In the genomic region with DNA sequence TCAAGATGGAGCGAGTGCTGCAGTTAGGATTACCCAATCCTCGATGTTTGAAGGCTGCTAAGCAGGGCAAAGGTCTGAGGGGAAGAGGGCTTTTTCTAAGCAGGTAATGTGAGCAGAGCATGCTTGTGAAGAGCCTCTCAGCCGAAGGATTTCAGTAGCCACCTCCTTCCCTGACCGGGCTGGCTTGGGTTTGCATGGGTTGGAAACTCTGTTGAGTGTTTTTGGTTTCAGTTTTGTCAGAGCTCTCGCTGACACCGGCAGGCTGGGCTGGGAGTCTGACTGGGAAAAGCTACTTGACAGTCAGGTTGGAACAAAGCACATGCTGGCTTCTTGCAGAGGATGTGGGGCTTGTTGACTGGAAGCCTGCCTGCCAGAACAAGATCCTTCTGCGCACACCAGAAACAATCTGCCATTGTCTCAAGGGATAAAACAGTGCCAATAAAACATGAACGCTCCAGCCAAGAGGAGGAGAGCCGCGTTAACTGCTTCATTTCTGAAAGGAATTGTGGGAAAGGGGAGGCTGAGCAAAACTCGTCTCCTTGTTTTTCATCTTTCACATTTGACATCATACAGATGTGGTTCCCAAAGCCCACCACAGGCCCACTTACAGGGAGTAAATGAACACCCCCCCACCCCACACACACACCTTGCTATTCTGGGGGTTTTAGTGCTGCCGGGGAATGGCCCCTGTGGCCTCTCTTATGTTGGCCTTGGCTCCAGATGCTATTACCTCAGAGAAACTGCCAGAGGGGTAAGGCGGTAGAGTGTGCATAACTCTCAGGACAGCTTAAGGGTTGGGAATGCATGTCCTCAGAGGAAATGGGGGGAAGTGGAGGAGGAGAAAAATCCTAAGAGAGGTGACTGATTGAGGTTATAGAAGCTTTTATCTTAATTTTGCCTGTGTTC, we compare ENCODE assay signal across 8 mouse cellular contexts.
A peak's percentile ranks its signal among the peaks of the same experiment; 100 is the strongest.
DNase-seq lines count a peak whose midpoint lies in the region; ATAC-seq and TF ChIP-seq lines count a peak whose summit lies in the region.

No protein-coding gene starts in this region.

- peak; percentile 89 for ATAC-seq in embryonic facial prominence, embryonic 15.5 days (ENCODE audit: insufficient number of reproducible peaks, low FRiP score, low TSS enrichment, low read depth)

- peak overlapping the region; percentile 94 for H3K27ac ChIP-seq in embryonic facial prominence, embryonic 15.5 days (replicated peaks)
- peak overlapping the region; percentile 34; the same call in 1 of the 2 replicates for H3K27ac ChIP-seq in kidney, adult 2 months (ENCODE audit: insufficient read depth, low read depth, low read length)

- no peaks in the 10 kb centered on the region for H3K36me3 ChIP-seq in embryonic facial prominence, embryonic 15.5 days
- H3K36me3 ChIP-seq in kidney, adult 2 months (ENCODE audit: control insufficient read depth, insufficient read depth, low read length) = no peaks in the 10 kb centered on the region

- no peaks in the 10 kb centered on the region for H3K27me3 ChIP-seq in embryonic facial prominence, embryonic 15.5 days
- no peaks in the 10 kb centered on the region for H3K27me3 ChIP-seq in kidney, adult 2 months (replicated peaks; ENCODE audit: control insufficient read depth, insufficient read depth, low read length)

- H3K4me2 ChIP-seq in embryonic facial prominence, embryonic 15.5 days (replicated peaks) = peak overlapping the region; percentile 52

- no peak for TF ChIP-seq CTCF in kidney, adult 2 months (conservative IDR thresholded peaks at IDR 0.05; ENCODE audit: insufficient read depth, insufficient read length, low read depth, low read length)

- TF ChIP-seq POLR2A in kidney, adult 2 months (IDR thresholded peaks at IDR 0.05; ENCODE audit: low read depth, low read length) = no peak

- WGBS in embryonic facial prominence, embryonic 15.5 days = 2% methylated on average over 13 of the region's 13 CpGs
- WGBS in kidney, adult 2 months = 5% methylated on average over 13 of the region's 13 CpGs

- H3K9ac ChIP-seq in embryonic facial prominence, embryonic 15.5 days = 0 out of 2 replicates have a peak overlapping the region, but pooled peaks have one; percentile 12

- H3K9me3 ChIP-seq in embryonic facial prominence, embryonic 15.5 days (replicated peaks) = no peaks in the 10 kb centered on the region

- peak overlapping the region; percentile 40 for H3K4me3 ChIP-seq in embryonic facial prominence, embryonic 15.5 days (replicated peaks)
- peak overlapping the region; percentile 59 for H3K4me3 ChIP-seq in kidney, adult 2 months (ENCODE audit: insufficient read depth, low read depth, low read length)

- peak; percentile 6 to 7 for DNase-seq in thymus, adult 18-20 months
- no peak for DNase-seq in thymus, postnatal 0 days (ENCODE audit: low spot score)
- DNase-seq in heart, adult 8-10 months (ENCODE audit: low spot score) = peak; percentile 92
- peak; percentile 86 for DNase-seq in kidney, adult 2 months
- DNase-seq in left cerebral cortex, postnatal 4 days = peak; percentile 77
- peak; percentile 24 for DNase-seq in mesoderm, embryonic 11.5 days (ENCODE audit: low read depth, low spot score)
- DNase-seq in skeletal muscle tissue, adult 2 months (ENCODE audit: low read depth, low spot score) = peak; percentile 89

- intact Hi-C loops in left cerebral cortex, postnatal 4 days (cut with DNase I) = no loop called here

- peaks cover 14% of the 10 kb centered on the region for H3K4me1 ChIP-seq in embryonic facial prominence, embryonic 15.5 days
- 0 out of 2 replicates have a peak, but pooled peaks cover 3% of the 10 kb centered on the region for H3K4me1 ChIP-seq in kidney, adult 2 months (ENCODE audit: control insufficient read depth, insufficient read depth, low read length)
